Mouse (Mus musculus) erythroblast, embryonic 14.5 days (primary cell): ENCODE data around the gene Meis2.

Source experiments
- GATA1 ChIP-seq: IDR thresholded peaks from 2 replicates; pipeline ENCODE4 v1.6.1; 2012; ENCODE audit warnings: low read length, inconsistent platforms, mixed read lengths
- TAL1 ChIP-seq: IDR thresholded peaks from 3 replicates; pipeline ENCODE4 v1.6.1; 2012; ENCODE audit warnings: low read length, inconsistent platforms, mixed read lengths

- no peak for TF ChIP-seq TAL1
- no peak for TF ChIP-seq GATA1
Measured at GRCm38 (mm10) chr2:115842821-115843220, 222.8 kb downstream of the Meis2 start.
